Mouse (Mus musculus) brain, embryonic 14.5 days (tissue): ENCODE results near the gene Mknk1.

Experiments
- CTCF ChIP-seq: fragments of 200-500 bp; IDR thresholded peaks from 2 replicates; pipeline ENCODE4 v1.5.1; 2012; ENCODE audit warnings: inconsistent platforms, mild to moderate bottlenecking, moderate library complexity, borderline replicate concordance; ENCODE audit not compliant: insufficient read depth, insufficient read length; ENCODE audit errors: extremely low read depth
- POLR2A ChIP-seq: fragments of 200-500 bp; IDR thresholded peaks from 2 replicates; pipeline ENCODE4 v1.6.1; 2012; ENCODE audit warnings: mild to moderate bottlenecking, inconsistent platforms, borderline replicate concordance; ENCODE audit not compliant: poor library complexity, insufficient read depth, insufficient read length, severe bottlenecking; ENCODE audit errors: extremely low read depth

GRCm38 (mm10) chr4:115824178-115824577, 14.8 kb upstream of the Mknk1 start:
- no peak for TF ChIP-seq CTCF
- TF ChIP-seq POLR2A = no peak
